Mouse (Mus musculus) midbrain, embryonic 12.5 days (tissue): ENCODE results near the gene Foxb1. TPM values are rescaled to one million over a fixed set of nuclear protein-coding genes. Genes with fewer than 3 reads are reported as not detected.

Experiments
- polyA plus RNA-seq: library from polyadenylated mRNA; unstranded; fragments of >200 nt; fragmentation: Nextera tagmentation; extraction: Ambion mirVana; gene quantifications from 2 replicates; pipeline ENCODE4 v1.2.1, GENCODE M21; 2016

Foxb1 gene
- polyA plus RNA-seq, 1 experiment from 2014 or later, result 7.3 TPM

Other genes with a start within 250 kb of the Foxb1 start
- 114 and 117 TPM in 2 replicates for gene Bnip2, start 228.5 kb upstream of the Foxb1 start, polyA plus RNA-seq